Mouse (Mus musculus): ENCODE data around the gene Rsph1.

- no peak for TF ChIP-seq POLR2A (IDR thresholded peaks at IDR 0.05; ENCODE audit: control insufficient read depth, extremely low read depth, insufficient read depth, low read length, poor library complexity)
- no peak for TF ChIP-seq CTCF (IDR thresholded peaks at IDR 0.05; ENCODE audit: borderline replicate concordance, control insufficient read depth, extremely low read depth, insufficient read depth, low read length, poor library complexity)
Measured at GRCm38 (mm10) chr17:31316998-31317397, 39.8 kb upstream of the Rsph1 start.

All from thymus, adult 2 months (tissue).